Mouse (Mus musculus): ENCODE results near the gene Prdm2.

DNA sequence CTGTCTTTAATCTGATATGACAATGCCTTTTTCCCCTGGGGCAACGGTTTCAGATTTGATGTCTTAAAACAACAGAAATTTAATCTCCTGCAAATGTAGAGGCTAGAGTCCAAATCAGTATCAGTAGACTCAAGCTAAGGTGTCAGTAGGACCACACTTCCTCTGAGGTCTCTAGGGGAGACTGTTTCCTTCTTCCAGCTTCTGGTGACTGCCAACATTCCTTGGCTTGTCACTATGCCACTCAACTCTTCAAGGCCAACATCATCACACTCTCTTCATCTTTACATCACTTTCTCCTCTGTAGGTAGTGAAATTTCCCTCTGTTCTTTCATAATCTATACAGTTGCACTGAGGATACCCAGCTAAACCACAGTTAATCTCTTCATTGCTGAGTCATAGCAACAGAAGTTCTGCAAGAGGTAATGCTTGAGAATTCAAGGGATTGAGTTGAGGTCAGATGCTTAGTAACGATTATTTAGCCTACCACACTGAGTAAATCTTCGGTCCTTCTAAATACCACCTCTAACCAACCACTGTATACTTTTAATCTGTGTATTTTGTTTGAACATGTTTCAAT, 1.5 kb upstream of the Prdm2 start:
- TF ChIP-seq CTCF (IDR thresholded peaks at IDR 0.05; ENCODE audit: borderline replicate concordance, insufficient read depth, low read length): no peak
- no peak for TF ChIP-seq POLR2A (IDR thresholded peaks at IDR 0.05; ENCODE audit: low read depth, low read length)

Data from embryonic fibroblast, embryonic 13.5 days (primary cell).